Mouse (Mus musculus): ENCODE results near the gene Idh1.

DNA sequence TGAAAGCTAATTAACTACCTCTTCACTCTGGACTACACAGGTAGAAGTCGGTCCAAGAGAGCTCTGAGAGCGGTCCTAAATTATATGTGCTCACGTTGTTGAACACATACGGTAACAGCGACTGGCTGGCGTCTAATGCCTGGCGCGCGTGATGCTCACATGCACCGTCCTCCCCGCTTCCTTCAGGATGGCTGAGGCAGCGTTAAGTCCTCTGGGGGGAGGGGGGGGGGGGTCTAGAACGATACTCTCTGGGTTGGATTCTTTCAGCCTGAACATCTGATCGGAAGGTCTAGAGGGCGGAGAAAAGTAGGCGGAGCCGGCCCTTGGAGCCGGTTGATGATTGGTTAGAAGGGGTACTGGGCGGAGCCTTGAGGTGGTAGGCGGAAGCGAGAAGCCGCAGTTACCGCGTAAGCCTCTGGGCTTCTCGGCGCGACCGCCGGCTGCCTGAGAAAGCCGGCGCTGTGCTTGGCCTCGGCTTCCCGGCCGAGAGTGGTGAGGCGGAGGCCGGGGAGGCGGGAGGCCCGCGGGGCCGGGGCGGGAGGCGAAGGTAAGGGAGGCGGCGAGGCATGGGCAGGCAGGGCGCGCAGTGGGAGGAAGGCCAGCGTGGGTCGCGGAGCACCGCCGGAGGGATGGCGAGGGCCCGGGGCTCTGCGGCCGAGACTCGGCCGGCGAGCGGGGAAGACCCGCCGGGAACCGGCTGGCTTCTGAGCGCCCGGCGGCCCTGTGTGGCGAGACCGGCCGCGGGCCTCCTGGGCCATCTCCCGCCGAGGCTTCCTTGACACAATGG, at the start of gene Idh1, which contains the start of gene Pikfyve:
- TF ChIP-seq CTCF (IDR thresholded peaks at IDR 0.05; ENCODE audit: low read depth), result no peak
- peak; percentile 89 for TF ChIP-seq EP300 (IDR thresholded peaks at IDR 0.05; ENCODE audit: low read depth)
